Mouse (Mus musculus) kidney, adult 11 months (tissue): ENCODE data around the gene Zfp46.

Experiments
- DNase-seq: peaks from one replicate; pipeline ENCODE4 v3.0.0; 2022

Zfp46 gene

GRCm38 (mm10) chr4:136320016-136320415, 35.5 kb downstream of the Zfp46 start:
- no peak for DNase-seq

DNA sequence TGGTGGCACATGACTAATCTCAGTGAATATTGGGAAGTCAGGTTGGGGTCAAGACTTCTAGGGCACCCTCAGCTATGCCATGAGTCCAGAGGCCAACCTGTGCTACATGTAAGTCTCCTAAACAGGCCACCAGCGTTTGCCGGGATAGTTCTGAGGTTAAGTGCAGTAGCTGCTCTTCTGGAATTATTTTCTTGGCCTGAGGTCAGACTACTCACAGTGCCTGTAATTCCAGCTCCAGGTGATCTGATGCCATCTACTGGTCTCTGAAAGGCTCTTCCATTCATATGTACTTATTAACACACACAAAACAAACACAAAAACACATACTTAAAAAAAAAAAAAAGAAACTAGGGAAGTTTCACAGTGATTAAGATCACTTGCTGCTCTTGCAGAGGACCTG, 39.7 kb downstream of the Zfp46 start:
- peak; percentile 18 for DNase-seq

- no peak for DNase-seq
These were observed 42.8 kb downstream of the Zfp46 start for GRCm38 (mm10) chr4:136327238-136327637.

DNA sequence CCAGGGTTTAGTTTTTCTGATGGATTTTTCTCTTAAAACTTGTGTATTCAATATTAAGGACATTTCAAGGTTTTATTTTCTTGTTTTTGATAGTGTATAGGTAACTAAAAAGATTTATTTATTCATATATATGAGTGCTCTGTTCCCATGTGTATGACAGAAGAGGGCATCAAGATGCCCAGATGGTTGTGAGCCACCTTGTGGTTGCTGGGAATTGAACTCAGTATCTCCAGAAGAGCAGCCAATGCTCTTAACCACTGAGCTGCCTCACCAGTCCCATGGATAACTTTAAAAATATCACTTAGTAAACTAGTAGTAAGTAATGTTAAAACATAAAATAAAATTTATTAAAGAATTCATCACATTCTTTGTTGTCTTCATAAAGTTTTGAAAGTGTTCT, 43.6 kb downstream of the Zfp46 start:
- no peak for DNase-seq

DNA sequence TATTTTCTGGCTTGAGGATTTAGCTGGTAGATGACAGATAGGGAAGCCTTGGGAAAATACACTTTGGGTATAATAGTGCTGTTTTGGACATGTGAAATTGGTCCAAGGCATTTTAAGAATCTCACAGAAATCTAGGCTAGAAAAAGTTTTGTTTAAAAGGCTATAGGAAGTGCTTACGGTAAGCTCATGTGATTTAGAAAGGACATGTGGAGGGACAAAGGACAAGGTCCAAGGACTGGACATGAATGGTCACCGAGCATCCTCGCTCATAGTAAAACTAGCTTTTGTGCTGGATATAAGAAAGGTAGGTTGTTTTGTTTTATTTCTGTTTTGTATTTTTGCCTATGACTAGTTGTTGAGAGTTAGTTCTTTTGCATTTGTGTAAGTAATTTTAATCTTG, 47.2 kb downstream of the Zfp46 start:
- no peak for DNase-seq

DNA sequence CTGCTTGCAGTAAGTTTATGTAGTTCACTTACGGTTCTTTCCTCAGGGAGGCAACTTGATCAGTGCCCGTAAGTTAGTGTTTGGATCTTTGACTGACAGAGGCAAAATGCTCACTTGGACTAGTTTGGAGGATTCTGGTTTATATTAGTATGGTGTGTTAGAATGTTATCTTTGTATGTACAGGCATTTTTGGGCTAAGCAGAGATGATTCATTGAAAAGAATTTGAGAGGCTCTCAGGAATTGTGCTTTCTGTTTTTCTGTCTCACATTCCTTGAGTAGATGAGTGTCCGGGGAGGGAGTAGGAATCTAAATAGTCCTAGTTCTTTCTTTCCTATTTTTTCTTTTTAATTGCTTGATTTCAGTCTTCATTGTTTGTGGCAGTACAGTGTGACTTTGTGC, 48.7 kb downstream of the Zfp46 start:
- no peak for DNase-seq

- DNase-seq: no peak
These were observed 50.6 kb downstream of the Zfp46 start for GRCm38 (mm10) chr4:136335065-136335464.

GRCm38 (mm10) chr4:136337129-136337528, 52.6 kb downstream of the Zfp46 start:
- DNase-seq: no peak
